Mouse (Mus musculus) G1E (cell line): ENCODE measurements around the gene Ryr1. TPM values are rescaled to one million over a fixed set of nuclear protein-coding genes. Genes with fewer than 3 reads are reported as not detected.

ENCODE experiments used
- ATAC-seq: 2 replicates; pipeline ENCODE4 v1.8.0; 2016; ENCODE audit warnings: mild to moderate bottlenecking; ENCODE audit not compliant: insufficient number of reproducible peaks, poor library complexity, low FRiP score, severe bottlenecking; ENCODE audit errors: extremely low read depth
- DNase-seq: peaks from one replicate; pipeline ENCODE4 v3.0.0; 2012; ENCODE audit warnings: low spot score
- H3K27me3 ChIP-seq: 2 replicates; pipeline ENCODE4 v1.6.1; 2012; ENCODE audit warnings: mild to moderate bottlenecking, low read length, inconsistent platforms; ENCODE audit not compliant: insufficient read depth
- H3K36me3 ChIP-seq: replicated peaks from 2 replicates; pipeline ENCODE3; 2012; ENCODE audit warnings: mild to moderate bottlenecking, inconsistent platforms
- H3K4me1 ChIP-seq: 2 replicates; pipeline ENCODE4 v1.6.1; 2012; ENCODE audit warnings: low read depth, low read length, inconsistent platforms, mixed read lengths; ENCODE audit not compliant: insufficient read depth
- H3K4me3 ChIP-seq: 2 replicates; pipeline ENCODE4 v1.5.1; 2012; ENCODE audit warnings: low read depth, mild to moderate bottlenecking, inconsistent platforms, low read length, moderate library complexity, mixed read lengths
- H3K9me3 ChIP-seq: replicated peaks from 2 replicates; pipeline ENCODE4 v1.6.1; 2012; ENCODE audit warnings: inconsistent platforms
- CTCF ChIP-seq: IDR thresholded peaks from 2 replicates; pipeline ENCODE4 v1.5.1; 2012; ENCODE audit warnings: low read depth, low read length, inconsistent platforms, mixed read lengths
- GATA1 ChIP-seq: IDR thresholded peaks from 2 replicates; pipeline ENCODE4 v1.6.1; 2012; ENCODE audit warnings: borderline replicate concordance, low read length, inconsistent platforms, mixed read lengths
- GATA2 ChIP-seq: IDR thresholded peaks from 2 replicates; pipeline ENCODE4 v1.6.1; 2012; ENCODE audit warnings: low read depth, low read length, inconsistent platforms, borderline replicate concordance
- POLR2AphosphoS5 ChIP-seq: IDR thresholded peaks from 2 replicates; pipeline ENCODE4 v1.6.1; 2012; ENCODE audit warnings: low read depth, low read length, inconsistent platforms; ENCODE audit not compliant: insufficient replicate concordance
- TAL1 ChIP-seq: conservative IDR thresholded peaks from 2 replicates; pipeline ENCODE4 v1.6.1; 2012; ENCODE audit warnings: low read depth, low read length, inconsistent platforms, mixed read lengths
- polyA plus RNA-seq: library from polyadenylated mRNA; stranded (reverse); fragments of >175 nt; gene quantifications from 2 replicates; pipeline ENCODE4 v1.2.3, GENCODE M21; 2012
- total RNA-seq, 2 experiments: library from RNA; stranded (forward) in 1 of 2; stranded (reverse) in 1 of 2; fragments of 200-1000 nt in 1 of 2; fragments of >200 nt in 1 of 2; fragmentation: Nextera tagmentation in 1 of 2; gene quantifications; 2 replicates each; pipeline ENCODE4 v1.2.3; 2014 to 2017

Ryr1 gene
- total and polyA plus RNA-seq, 3 experiments: under 0.01 to 0.38 (median 0.30) TPM

- no peak for TF ChIP-seq CTCF
- TF ChIP-seq TAL1: no peak
- no peak for TF ChIP-seq POLR2AphosphoS5
- TF ChIP-seq GATA1: no peak
- no peak for TF ChIP-seq GATA2
- Histone ChIP-seq H3K9me3 (peaks cover 18% of the 10 kb centered on the region), H3K4me1 (peaks cover 15% of the 10 kb centered on the region), H3K27me3 (peaks cover 22% of the 10 kb centered on the region), H3K36me3 (no peaks in the 10 kb centered on the region), H3K4me3 (no peak overlapping the region)
- ATAC-seq: no peak
- DNase-seq: no peak
Observed at GRCm38 (mm10) chr7:29016440-29016839, 108.5 kb downstream of the Ryr1 start.

- Histone ChIP-seq H3K36me3 (no peaks in the 10 kb centered on the region), H3K9me3 (peaks cover 16% of the 10 kb centered on the region), H3K4me3 (no peak overlapping the region), H3K27me3 (peaks cover 21% of the 10 kb centered on the region), H3K4me1 (peaks cover 15% of the 10 kb centered on the region)
- no peak for DNase-seq
- ATAC-seq: no peak
- TF ChIP-seq GATA2 (no peak), CTCF (peak; percentile 38)
Observed at GRCm38 (mm10) chr7:29014984-29015383, 110.0 kb downstream of the Ryr1 start.

- TF ChIP-seq GATA2 (no peak), POLR2AphosphoS5 (no peak), TAL1 (no peak), CTCF (no peak), GATA1 (no peak)
Observed at GRCm38 (mm10) chr7:29008714-29009113, 116.3 kb downstream of the Ryr1 start.

GRCm38 (mm10) chr7:29008171-29008570, 116.8 kb downstream of the Ryr1 start:
- Histone ChIP-seq H3K9me3 (no peaks in the 10 kb centered on the region), H3K36me3 (peaks cover 1% of the 10 kb centered on the region), H3K27me3 (peaks cover 11% of the 10 kb centered on the region), H3K4me3 (no peak overlapping the region), H3K4me1 (peaks cover 33% of the 10 kb centered on the region)
- TF ChIP-seq CTCF (no peak), TAL1 (no peak)
- no peak for ATAC-seq
- no peak for DNase-seq

More at GRCm38 (mm10) chr7:29008714-29009113, 116.3 kb downstream of the Ryr1 start:
- DNase-seq (no peak), ATAC-seq (no peak)
- Histone ChIP-seq H3K4me3 (no peak overlapping the region), H3K4me1 (peaks cover 34% of the 10 kb centered on the region), H3K36me3 (no peaks in the 10 kb centered on the region), H3K27me3 (peaks cover 11% of the 10 kb centered on the region), H3K9me3 (no peaks in the 10 kb centered on the region; the same call in 1 of the 2 replicates)

- no peaks in the 10 kb centered on the region for H3K9me3 ChIP-seq
- peaks cover 26% of the 10 kb centered on the region for H3K4me1 ChIP-seq
- peaks cover 3% of the 10 kb centered on the region for H3K36me3 ChIP-seq
- DNase-seq (no peak), ATAC-seq (no peak)
- H3K27me3 ChIP-seq: peaks cover 11% of the 10 kb centered on the region
- H3K4me3 ChIP-seq: no peak overlapping the region
- TF ChIP-seq TAL1: no peak
- TF ChIP-seq POLR2AphosphoS5: no peak
- TF ChIP-seq CTCF: no peak
- no peak for TF ChIP-seq GATA2
- no peak for TF ChIP-seq GATA1
Observed at GRCm38 (mm10) chr7:29007224-29008101, 117.5 kb downstream of the Ryr1 start.

GRCm38 (mm10) chr7:29000651-29001605, 124.1 kb downstream of the Ryr1 start:
- H3K4me3 ChIP-seq: no peak overlapping the region
- no peak for ATAC-seq
- peaks cover 38% of the 10 kb centered on the region for H3K36me3 ChIP-seq

More at GRCm38 (mm10) chr7:29000651-29001605, 124.1 kb downstream of the Ryr1 start:
- Histone ChIP-seq H3K4me1 (0 out of 2 replicates have a peak, but pooled peaks cover 5% of the 10 kb centered on the region), H3K9me3 (no peaks in the 10 kb centered on the region), H3K27me3 (no peaks in the 10 kb centered on the region)
- no peak for DNase-seq
- TF ChIP-seq POLR2AphosphoS5 (no peak), GATA2 (no peak), CTCF (no peak), GATA1 (no peak), TAL1 (no peak)
